Mouse (Mus musculus): ENCODE measurements around the gene Map3k5. TPM values are rescaled to one million over a fixed set of nuclear protein-coding genes. Genes with fewer than 3 reads are reported as not detected.

Gene Map3k5
- total RNA-seq, 2 experiments from 2014 or later: 4.9 to 9.5 TPM

DNA sequence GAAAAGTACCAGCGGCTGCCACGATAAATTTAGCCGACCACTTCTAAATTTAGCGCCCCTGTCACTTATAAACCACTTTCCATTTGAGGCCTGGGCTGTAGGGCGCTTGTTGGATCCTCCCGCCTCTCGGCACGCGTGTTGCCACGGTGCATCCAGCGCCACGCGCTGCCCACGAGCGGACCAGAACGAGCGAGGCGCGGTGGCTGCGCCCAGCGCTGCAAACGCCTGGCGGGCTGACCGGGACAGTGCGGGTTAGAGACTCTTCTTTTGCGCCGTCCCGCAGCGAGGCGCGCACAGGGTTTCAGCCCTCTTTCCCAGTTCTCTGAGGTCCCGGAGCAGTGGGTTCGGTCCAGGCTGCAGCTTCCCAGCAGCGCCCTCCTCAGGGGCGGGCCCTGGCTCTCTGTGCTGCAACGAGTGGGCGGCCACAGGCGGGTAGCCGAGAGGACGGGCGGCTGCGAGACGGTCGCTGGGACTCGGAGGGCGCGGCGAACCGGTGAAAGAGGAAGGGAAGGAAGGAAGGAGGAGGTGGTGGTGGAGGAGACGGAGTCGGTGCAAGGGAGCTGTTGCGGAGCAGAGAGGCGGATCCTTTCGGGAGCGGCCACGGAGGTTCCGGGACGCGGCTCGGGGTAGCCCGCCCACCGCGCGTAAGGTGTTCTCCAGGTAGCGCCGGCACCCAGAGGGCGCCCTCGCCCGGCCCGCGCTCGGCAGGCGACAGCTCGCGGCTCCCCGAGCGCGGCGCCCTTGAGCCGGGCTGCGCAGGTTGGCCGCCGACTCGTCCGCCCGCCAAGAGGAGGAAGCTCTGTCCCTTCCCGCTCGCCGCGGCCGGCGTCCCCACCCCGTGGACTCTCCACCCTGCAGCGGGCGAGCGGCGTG, 525 bp upstream of the Map3k5 start:
- peak; percentile 46 to 73 for DNase-seq (ENCODE audit: low spot score in 2 of 2)

DNA sequence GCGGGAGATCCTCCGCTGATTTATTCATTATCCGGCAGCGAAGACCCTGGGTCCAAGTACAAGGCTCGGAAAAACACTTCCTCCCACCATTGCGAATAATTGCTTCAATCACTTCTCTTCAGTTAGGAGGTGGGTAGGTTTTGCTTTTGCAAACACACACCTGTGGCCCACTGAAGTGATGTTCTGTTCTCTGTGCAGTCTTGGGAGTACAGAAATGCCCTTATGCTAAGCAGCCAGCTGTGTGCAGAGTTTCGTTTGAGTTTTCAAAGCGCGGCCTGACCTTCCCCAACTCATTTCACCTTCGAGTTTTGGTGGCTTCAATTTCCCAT, 987 bp downstream of the Map3k5 start:
- no peak for DNase-seq (ENCODE audit: low spot score in 2 of 2)

DNA sequence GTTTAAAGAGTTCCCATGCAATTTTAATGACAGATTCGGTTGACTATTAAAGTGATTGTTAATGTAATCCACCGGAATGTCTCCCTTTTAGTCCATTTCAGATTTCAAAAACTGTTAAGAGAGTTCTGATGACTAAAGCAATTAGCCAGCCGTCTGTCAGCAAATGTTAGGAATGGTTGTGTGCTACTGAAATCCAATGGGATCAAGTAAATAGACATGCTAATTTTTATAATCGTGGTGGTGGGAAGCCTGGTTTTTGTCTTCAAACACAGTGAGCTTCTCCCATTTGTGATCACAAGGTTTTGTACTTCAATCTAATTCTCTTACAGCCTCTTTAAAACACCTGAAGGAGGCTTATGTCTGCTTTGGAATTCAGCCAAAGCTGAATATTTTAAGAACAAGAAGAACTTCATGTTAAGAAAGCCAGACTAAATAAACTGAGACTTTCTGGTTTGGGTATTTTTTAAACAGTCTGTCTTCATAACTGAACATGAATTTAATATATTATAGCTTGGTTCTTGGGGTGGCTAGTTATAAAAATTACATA, 1.6 kb downstream of the Map3k5 start:
- DNase-seq (ENCODE audit: low spot score in 2 of 2): no peak

DNA sequence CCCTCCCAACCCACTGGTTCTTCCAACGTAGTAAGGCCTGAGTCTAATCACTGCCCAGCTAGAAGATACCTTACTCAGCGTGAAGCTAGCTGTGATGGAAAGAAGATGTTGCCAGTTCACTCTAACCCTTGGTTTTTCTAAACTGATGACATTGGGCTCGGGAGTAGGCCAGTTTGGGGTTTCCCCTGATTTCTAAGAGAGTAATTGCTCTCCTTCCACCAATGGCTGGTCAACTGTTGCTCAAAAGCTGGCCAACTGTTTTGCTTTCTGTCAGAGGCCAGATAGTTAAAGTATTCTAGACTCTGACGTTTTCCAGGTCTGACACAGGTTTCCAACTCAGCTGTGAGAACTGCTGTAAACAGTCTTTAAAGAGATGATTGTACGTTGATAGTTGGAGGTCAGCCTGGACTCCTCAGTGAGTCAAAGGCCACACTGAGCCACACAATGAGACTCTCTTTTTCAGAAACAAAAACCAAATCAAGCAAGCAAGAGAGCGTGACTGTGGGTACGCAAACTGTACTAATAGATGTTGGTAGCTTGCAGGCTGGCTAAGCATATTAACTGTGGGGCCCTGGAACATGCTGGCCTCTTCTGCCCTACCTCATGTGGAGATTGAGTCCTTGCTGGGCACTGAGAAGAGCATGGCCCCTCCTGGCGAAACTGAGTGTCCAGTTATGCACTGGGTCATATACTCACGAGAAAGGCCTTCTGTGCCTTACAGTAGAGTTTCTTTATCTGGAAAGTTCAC, 2.9 kb downstream of the Map3k5 start:
- DNase-seq (ENCODE audit: low spot score in 2 of 2): no peak

DNA sequence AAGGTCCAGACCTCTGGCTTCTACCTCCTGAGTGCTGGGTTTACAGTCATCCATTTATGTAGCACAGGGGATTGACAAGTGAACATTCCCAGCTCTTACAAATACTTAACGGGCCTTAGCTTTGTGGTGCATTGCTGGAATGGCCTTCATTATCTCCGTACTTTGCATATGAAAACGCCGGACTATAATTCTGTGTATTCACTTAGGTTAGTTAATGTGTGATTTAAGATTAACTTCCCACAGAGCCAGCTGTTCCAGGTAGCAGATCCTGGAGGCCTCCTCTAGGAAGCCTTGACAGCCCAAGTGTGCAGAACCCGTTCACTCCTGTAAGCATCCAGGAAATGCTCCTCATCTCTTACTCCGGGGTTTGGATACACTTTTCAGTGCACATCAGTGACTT, 4.5 kb downstream of the Map3k5 start:
- DNase-seq (ENCODE audit: low spot score in 2 of 2): no peak

DNA sequence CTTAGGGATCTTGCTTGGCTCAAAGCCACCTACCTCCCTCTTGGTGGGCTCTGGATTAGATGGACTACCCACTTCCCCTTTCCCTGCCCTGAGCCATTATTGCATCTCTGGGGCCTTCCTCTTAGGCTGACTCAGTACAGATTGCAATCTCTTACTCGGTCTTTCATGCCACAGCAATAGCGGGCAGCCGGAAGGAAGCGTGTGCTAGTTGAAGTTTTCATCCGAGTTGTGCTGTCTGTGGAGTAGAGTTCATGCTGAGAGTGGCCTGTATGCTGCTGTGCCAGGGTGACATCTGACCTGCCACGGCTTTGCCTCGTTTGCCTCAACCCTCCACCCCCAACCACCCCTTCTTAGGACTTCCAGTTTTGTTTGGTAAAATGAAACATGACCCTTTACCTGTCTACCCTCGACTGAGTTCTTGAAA, 5.0 kb downstream of the Map3k5 start:
- DNase-seq (ENCODE audit: low spot score in 2 of 2): no peak

DNA sequence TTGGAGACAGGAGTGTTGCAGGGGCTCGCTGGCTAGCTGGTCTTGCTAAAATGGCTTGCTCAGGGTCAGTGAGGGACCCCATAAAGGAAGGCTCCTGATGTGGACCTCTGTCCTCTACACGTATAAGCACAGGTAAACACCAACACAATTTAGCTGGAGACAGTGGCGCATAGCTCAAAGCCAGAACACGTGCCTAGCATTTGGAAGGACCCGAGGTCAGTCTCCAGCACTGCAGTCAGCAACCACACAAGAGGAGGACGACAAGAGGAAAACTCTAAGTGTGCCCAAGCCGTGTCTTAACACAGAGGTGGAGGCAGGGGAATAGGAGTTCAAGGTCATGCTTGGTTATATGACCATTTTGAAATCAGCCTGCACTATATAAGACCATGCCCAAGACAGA, 5.9 kb downstream of the Map3k5 start:
- no peak for DNase-seq (ENCODE audit: low spot score in 2 of 2)

DNA sequence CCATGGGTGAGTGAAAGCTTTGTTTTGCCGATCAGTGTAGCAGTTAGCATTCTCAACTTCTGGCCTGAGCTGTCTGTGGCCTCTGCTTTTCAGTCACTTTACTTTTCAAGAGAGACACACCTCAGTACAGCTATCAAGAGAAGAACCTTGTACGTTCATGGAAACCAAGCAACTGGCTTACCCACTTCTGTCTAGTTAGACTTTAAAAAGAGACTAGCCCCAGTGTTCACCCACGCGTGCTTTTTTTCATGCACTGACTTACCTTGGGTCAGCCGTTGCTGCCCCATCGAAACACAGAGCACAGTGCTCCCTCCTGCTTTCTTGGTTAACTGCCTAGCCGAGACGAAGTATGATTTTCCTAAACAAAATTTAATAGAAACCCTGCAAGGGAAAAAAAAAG, 6.4 kb downstream of the Map3k5 start:
- no peak for DNase-seq (ENCODE audit: low spot score in 2 of 2)

DNA sequence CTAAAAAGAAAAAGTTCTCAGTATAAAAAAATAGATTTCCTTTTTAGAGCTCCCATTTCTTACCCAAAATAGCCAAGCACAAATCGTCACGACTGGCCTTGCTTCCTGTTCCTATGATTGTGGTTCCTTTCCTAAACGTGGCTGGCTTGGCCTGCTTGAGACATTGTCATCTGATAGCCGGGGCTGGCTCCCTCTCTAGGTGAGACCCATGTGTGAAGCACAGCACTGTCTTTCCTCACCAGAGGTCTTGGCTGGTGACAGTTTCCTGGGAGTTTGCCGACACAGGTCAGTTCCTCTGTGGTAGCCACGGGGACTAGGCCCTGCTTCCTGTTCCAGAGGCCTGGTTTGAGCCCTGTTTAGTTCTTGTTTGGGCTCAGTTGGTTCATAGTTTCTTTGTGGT, 6.8 kb downstream of the Map3k5 start:
- DNase-seq (ENCODE audit: low spot score in 2 of 2): no peak

DNA sequence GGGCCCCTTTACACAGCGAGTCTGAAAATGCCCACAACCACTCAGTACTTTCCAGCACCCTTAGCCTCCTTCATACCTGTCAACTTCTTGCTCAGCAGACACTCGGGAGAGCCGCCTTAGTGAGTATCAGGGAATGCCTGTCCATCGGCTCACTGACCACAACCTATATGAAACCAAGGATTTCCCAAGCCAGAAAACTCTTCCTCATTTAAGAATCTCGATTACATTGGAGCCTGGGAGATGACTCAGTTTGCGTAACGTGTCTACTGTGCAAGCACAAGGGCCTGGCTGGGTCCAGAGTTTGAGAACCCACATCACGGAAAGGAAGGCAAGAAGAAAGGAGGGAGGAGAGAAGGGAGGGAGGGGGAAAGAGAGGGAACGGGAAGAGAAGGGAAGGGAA, 7.6 kb downstream of the Map3k5 start:
- no peak for DNase-seq (ENCODE audit: low spot score in 2 of 2)

DNA sequence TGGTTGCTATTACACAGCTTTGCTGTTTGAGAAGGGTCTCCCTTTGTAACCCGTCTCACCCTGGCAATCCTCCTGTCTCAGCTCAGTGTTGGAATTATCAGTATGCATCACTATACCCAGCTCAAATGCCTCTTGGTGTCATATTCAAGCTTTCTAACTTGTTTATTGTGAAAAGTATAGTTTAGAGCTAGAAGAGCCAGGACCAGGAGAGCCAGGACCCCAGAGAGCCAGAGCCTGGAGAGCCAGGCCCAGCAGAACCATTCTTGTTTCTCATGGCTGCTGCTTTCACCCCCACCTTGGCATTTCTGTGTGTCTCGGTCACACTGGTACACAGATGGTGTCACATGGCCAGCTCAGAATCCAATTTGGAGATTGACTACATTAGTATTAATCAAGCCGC, 8.3 kb downstream of the Map3k5 start:
- DNase-seq (ENCODE audit: low spot score in 2 of 2): no peak

DNA sequence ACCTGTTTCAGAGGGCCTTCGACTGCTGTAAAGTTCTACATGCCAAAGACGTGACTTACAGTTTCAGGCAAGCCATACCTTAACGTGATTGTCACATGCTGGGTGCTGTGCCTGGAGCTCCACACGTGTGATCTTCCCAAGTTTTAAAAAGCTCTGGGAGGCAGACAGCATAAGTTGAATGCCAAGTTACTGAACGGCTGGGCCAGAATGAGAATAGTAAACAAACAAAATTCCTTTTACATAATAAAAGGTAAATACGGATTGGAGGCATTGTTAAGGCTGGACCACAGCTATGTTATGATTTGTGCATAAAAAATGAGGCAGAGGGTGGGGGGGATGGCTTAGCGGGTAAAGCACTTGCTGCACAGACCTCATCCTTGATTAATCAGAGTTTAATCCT, 11.4 kb downstream of the Map3k5 start:
- DNase-seq (ENCODE audit: low spot score in 2 of 2): no peak

DNA sequence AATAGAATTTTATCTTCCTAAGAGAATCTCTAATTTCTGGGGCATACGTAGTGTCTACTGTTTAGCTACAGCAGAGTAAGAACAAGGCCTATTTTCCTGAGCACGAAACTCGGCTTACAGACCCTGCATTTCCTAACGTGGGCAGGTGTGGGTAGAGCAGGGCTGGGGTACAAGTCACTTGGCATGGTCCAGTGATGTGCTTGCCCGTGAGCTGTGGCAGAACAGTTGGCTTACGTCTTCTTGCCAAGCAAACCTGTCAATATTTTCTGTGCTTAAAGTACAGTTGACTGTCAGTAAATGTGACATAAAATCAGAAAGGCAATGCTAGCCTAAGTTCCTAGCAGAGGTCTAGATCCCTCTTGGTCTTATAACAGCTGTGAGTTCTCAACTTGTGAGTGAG, 12.4 kb downstream of the Map3k5 start:
- no peak for DNase-seq (ENCODE audit: low spot score in 2 of 2)

DNA sequence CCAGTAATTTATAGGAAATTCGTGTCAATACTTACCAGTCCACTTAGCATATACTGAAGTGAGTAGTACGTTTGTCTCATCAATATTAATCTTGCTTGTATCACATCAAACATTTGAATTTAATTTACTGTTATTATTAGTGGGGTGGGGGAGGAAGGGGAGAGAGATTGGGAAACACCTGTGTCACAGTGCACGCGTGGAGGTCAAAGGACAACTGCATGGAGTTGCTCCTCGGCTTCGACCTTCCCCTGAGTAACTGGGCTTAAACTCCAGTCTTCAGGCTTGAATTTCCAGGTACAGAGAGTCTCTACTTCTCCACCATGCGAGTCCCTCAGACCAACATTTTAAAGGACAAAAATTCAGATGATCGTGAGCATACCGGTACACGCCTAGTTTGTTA, 13.2 kb downstream of the Map3k5 start:
- DNase-seq (ENCODE audit: low spot score in 2 of 2): no peak

DNA sequence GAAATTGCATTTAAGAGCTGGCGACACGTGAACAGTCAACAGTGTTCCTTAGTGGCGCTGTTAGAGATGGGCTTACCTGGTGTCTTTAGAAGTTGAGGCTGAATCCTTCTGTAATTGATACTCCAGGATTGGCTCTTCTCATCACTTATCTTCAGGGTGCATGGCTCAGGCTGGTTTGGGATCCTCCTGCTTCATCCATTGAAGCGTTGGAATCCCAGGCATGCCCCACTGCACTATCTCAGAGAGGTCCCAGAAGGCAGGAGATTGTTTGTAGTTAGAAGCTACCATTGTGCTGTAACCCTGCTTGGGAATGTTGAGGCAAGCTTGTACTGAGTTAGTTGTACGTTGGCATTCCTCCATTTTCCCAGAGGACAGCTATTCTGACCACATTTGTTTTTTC, 13.6 kb downstream of the Map3k5 start:
- DNase-seq (ENCODE audit: low spot score in 2 of 2): no peak

DNA sequence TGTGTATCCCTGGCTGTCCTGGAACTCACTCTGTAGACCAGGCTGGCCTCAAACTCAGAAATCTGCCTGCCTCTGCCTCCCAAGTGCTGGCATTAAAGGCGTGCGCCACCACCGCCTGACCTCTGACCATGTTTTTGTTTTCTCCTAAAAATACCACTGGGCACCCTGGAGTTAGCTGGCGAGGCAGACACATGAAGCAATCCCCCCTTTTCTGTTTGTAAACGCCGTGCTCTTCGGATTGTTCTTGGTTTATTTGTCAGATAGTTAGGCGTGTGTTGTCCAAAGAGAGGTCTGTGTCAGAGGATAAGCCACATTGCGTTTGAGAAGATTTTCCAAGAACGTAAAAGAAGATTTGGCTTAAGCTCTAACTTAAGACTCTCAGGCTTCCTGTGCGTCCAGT, 14.1 kb downstream of the Map3k5 start:
- DNase-seq (ENCODE audit: low spot score in 2 of 2): no peak

DNA sequence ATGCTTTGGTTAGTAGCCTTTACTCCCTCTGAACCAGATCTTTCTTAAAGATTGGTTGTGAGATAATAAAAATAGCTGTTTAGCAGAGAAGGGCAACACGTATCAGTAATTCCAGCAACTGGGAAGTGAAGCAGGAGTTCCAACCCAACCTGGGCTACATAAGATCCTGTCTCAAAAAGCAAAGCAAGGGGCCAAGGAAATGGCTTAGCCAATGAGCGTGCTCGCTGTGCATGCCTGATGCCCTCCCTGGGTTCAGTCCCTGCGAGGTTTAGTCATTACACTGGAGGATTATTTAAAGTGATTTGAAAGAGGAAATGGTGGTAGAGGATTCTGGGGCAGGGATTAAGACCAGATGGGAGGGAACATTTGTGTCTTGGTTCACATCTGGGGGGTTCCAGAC, 14.8 kb downstream of the Map3k5 start:
- no peak for DNase-seq (ENCODE audit: low spot score in 2 of 2)

DNA sequence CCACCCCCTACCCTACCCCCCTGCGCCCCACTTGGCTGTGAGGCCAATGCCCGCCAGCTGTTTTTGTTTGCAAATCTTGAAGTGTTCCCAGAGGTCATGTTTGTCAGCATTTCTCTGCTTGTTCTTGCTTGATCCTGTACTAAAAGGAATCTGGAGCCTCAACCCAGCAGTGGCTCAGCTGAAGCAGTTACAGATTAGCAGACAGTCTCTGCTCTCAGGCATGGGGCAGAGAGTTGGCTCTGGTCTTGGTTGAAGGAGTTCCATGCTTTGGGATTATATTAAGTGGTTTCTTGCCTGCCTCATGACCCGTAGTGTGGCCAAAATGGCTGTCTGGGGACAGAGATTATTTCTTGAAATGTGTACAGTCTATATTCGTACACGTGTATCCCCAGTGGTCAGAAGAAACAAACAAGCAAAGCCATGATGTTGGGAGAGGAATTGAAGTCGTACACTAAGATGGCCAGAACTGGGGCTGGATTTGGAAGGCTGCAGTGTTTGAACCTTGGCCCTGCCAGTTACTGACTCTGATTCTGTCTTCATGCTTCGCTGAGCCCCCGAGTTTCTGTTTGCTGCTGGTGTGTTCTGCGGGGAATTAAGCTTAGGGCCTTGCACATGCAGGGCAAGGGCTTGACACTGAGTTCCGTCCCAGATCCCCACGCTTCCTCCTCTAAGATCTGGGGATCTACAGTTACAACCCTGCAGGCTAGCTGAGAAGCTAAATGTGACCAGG, 18.9 kb downstream of the Map3k5 start:
- no peak for DNase-seq (ENCODE audit: low spot score in 2 of 2)

DNA sequence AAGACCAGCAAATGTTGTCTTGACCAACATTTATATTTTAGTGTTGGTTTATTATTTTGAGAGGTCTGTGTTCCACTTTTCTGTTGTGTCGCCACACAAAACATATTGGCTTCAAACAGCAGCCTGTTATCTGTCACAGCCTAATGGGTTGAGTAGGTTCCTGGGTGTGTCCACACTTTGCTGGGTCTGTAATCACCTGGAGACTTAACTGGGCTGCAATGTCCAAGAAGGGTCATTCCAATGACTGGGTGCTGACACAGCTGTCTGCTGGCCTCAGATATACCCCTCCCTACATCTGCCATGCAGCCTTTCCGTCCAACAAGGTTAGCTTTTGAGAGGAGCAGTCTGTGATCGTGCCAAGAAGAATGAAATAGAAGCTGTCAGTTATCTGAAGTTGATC, 20.3 kb downstream of the Map3k5 start:
- no peak for DNase-seq (ENCODE audit: low spot score in 2 of 2)

DNA sequence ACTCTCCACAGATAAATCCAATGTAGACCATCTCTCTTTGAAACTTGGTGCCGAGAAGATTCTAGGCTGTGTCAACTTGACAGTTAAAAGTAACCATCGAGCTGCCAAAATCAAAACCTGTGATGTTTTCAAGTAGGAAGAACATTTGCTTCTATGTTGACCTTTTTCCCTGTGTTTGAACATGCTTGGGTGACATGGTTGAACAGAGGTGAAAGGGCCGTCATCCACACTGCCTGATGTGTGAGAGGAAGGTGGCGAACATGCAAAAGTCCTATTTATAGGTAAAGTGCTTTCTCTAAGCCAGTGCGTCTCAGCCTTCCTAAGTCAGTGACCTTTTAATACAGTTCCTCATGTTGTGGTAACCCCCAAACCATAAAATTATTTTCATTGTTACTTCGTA, 21.5 kb downstream of the Map3k5 start:
- DNase-seq (ENCODE audit: low spot score in 2 of 2): no peak

DNA sequence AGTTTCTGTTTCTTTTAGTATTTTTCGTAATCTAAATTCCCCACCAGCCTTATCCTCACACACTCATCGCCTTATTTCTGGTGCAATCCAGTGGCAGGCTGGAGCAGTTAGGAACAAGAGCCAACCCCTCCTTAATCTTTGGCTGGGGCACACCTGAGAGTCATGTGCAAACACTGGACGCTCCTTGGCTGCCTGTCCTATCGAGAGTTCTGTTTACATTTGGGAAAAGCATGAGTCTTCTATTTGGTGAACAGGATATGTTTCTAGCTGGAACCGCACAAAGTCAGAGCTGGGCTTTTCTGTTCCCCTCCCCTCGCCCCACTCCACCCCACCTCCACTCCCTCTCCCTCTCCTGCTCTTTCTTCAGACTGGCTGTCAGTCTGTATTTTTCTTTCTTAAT, 22.5 kb downstream of the Map3k5 start:
- DNase-seq (ENCODE audit: low spot score in 2 of 2): no peak

DNA sequence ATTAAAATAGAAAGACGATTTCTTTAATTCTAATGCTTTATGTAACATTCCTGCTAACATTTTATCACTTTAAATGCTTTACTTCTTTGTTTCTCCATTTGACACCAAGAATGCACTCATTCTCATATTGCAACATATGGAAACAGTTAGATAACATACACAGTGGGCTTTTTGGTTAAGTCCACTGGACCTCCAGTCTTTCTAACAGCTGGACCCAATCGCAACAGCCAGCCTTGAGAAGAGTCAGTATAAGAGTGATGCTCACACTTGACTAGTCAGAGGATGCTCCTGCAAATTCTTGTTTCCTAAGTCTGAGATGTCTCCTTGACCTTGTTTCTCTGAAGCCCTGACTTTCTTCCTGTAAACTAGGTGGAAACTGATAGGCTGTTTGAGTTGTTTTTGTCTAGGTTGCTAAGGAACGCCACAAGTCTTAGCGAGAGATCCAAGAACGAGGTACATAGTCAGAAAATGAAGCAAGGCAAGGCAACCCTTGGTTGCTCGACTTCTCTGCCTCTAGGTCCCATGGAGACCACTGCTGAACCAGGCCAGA, 26.6 kb downstream of the Map3k5 start:
- no peak for DNase-seq (ENCODE audit: low spot score in 2 of 2)

Measured in gastrocnemius, postnatal 4 days (tissue).